Mouse (Mus musculus) liver (tissue): ENCODE data around the gene Gbp8.
"Not testable (repeated sequence)": the region's sequence is repeated elsewhere in the genome, so short reads cannot be mapped to it uniquely, and the experiment has no call there.

Experiments
- DNase-seq: peaks from one replicate; pipeline ENCODE4 v3.0.0-alpha.2; 2020; ENCODE audit warnings: mixed read lengths

Gbp8 gene

DNA sequence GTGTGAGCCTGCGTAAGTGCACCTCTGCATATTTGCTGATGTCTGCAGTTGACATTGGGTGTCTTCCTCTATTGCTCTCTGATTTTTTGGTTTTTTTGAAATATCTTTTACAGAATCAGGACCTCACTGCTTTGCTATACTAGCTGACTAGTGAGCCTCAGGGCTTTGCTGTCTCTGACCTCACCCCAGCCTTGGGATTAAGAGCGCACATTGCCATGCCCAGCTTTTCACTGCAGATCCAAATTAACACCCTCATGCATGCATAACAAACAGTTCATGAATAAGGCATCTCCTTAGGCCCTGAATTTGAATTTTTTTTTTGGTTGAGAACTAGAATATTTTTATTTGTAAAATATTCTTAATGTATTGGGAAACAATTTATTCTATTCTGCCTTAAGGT is 84.1 kb downstream of the Gbp8 start:
- no peak for DNase-seq

DNA sequence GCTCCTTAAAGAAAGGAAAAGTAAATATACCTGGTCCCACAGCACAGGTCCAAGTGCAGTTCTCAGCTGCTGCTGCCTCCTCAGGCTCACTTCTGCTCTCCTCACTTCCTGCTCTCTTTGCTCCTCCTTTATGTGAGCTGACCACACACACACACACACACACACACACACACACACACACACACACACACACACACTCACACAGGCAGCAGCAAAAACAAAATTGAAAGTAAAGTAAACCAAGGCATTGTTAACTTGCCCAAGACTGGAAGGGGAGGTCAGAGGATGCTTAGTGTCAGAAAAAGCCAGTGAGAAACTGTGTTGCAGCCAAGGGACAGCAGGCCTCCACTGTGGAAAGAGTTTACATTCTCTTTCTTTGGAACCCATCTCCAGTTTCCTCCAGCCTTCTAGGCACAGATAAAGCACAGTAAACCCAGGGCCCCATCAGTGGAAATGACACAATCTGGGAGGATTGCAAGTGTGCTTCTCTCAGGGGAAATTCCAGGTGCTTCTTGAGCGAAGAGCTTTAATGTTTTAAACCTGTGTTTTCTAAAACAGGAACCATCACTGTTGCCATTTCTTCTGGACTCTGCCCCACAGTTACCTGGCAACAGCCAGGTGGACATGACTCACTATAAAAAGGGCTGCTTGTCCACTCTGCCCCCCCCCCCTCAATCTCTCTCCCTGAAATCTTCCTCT is 85.7 kb downstream of the Gbp8 start:
- not testable (repeated sequence) for DNase-seq

DNA sequence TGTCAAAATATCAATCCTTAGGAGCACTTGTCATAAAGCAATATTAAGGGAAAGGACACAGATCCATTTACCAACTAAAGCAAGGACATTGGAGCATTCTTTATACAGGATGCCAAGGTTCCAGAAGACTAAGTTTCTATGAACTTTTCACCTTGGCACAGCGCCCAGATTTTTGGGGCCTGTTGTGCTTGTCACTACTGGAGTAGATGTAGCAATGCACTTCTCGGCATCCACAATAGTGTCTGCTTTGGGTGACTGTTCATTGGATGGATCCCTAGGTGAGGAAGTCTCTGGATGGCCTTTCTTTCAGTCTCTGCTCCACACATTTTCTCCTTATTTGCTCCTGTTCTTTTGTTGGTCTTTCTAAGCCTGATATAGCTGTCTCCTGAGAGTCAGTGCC is 107.0 kb downstream of the Gbp8 start:
- no peak for DNase-seq

DNA sequence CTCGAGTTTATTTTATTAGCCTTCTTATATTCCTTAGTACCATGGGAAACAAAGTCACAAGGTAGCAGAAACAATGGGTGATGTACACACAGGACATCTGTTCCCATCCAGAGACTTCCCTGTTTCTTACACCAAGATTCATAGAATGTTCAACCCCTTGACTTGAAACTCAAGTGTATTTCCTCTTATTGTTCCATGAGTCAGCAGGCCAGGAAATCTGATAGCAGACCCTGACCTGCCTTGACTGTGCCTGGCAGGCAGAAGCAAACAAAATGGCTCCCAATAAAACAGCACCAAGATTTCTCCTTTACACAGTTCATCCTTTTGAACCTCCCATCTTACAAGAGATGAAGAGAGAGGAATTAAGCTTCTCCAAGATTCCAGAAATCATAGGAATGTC is 126.8 kb downstream of the Gbp8 start:
- DNase-seq: no peak

DNA sequence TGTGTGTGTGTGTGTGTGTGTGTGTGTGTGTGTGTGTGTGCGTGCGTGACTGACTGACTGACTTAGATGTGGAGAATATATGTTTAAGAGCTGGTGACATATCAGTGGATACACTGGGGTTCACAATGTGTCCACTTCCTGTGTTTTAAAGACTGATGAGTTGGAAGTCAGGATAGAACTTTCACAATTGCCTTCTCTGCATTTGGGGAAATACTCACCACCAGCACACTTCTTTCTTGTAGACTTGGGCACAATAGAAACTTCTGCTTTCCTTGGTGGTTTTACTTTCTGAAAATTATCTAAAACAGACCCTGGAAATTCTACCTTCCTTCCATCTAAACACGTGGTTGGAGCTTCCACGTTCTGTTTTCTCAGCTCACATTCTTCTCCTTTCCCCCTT is 127.8 kb downstream of the Gbp8 start:
- no peak for DNase-seq

DNA sequence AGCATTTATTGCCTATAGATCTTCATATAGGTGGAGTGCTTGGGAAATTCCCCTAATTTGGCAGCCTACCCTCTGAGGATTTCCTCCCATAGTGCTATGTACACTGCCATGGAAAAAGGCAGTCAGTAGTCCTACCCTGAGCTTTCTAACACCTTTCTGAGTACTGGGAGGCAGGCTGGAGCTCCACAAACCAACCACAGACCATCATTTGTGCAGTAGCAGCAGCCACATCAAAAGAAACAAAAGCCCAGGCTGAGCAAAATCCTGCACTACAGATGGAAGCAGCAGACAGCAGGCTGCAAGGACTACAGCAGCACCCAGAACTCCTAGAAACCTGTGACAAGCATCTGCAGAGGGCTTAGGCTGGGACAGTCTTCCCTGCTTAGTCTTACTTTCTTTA is 129.0 kb downstream of the Gbp8 start:
- DNase-seq: no peak

DNA sequence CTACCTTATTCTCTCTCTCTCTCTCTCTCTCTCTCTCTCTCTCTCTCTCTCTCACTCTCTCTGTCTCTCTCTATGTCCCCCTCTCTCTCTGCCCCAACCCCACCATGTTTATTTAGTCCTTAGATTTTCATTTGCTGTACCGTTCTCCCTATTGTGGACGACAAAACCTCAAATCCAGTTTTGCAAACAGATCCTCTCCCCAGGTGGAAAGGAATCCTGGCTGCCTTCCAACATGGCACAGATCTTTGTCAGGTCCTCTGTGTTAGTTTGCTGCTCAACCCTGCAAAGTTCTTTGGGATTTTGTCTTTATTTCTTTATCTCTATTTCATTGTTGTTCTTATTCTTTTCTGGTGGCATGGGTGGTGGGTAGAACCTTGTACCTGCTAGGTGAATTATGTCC is 149.9 kb downstream of the Gbp8 start:
- no peak for DNase-seq

DNA sequence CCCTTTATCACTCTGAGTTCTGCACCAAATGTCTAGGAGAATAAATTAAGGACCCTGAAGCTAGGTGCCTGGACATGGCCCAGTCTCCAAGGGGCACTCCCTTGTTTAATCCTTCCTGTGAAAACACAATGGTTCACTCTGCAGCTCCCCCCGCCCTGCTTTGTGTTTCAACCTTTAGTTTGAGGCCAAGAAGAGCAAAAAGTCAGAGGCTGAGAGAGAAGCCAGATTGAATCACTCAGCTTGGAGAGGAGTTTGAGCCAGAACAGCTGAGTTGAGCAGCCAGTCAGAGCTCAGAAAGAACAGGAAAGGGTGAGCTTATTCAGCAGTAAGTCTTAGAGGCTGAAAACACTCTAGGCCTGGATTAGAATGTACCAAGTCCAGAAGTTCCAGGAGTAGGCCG is 151.3 kb downstream of the Gbp8 start:
- no peak for DNase-seq

DNA sequence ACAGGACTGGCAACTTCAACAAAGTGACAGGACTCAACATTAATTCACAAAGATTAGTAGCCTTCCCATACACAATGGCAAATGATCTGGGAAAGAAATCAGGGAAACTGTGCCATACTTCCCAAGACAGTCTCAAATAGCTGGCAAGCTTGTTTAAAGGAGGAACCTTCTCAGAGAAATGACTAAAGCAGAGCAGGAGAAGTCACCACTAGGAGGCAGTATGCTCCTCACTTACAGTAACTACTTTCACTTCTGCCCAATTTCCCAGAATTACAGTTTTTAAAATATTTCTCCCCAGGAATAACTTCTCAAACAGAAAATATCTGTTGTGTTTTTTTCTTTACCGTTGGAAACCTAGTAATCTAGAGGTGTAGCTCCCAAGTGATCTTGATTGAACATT is 152.6 kb downstream of the Gbp8 start:
- no peak for DNase-seq

DNA sequence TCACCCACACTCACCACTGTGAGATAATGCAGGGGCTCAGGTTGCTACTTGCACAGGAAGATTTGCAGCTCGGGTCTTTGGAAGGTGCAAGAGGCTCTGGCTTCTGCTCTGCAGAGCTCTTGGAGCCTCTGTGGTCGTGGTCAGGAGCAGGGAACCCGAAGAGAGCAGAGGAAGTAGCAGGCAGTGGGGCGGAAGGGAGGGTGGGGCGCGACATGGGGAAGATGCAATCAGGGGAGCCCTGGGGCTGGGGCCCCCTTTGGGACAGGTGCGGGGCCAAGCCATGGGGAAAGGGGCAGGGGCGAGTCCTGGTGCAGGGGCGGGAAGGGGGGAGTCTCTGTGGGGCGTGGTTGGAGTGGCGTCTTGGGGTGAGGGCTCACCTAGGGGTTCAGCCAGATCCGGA is 156.8 kb downstream of the Gbp8 start, which contains the start of gene Abcg3:
Gene Abcg3 (minus strand): TSS at position 184 of the 400 bp plus-strand sequence.
- peak; percentile 39 for DNase-seq

DNA sequence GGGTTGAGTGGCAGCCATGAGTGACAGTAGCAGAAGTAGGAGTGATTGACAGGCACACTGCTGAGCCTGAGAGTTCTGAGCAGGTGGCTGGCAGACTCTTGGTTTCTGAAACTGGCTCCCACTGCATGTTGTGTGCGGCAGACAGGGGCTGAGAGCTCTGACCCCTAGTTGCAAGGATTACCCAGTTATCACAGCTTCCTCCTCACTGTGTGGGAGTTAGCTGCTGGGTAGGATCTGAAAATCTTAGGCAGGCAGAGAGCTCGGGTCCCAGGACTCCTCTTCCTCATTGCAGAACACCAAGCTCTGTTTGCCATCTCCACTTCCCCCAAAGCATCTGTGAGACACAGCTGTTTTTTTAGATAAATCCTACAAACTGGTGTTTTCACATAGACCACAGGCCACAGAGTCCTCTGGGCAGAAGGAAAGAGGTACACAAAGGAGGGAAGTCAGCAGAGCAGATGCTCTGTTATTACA is 160.3 kb downstream of the Gbp8 start:
- DNase-seq: peak; percentile 4
